Mouse (Mus musculus) embryonic fibroblast, embryonic 13.5 days (primary cell): ENCODE measurements at regions not wholly inside any gene's neighbourhood (a gene's known extent, or its start where the extent isn't known, plus 50 kb on each side); places are given as distances from the start of the nearest gene placed in this dataset.

Experiments used
- CTCF ChIP-seq: IDR thresholded peaks from 2 replicates; pipeline ENCODE4 v1.5.1; 2011; ENCODE audit warnings: mild to moderate bottlenecking, control low read depth, low read length, moderate library complexity, borderline replicate concordance; ENCODE audit not compliant: insufficient read depth
- POLR2A ChIP-seq: IDR thresholded peaks from 2 replicates; pipeline ENCODE4 v1.6.1; 2011; ENCODE audit warnings: low read depth, mild to moderate bottlenecking, control low read depth, low read length, moderate library complexity

- TF ChIP-seq CTCF (no peak), POLR2A (no peak)
These were observed 103.1 kb upstream of the Syndig1 start for GRCm38 (mm10) chr2:149725932-149726331.
